Mouse (Mus musculus): ENCODE results near the gene Serpinb1b.
"Not testable (repeated sequence)": the region's sequence is repeated elsewhere in the genome, so short reads cannot be mapped to it uniquely, and the experiment has no call there.

Serpinb1b gene

DNA sequence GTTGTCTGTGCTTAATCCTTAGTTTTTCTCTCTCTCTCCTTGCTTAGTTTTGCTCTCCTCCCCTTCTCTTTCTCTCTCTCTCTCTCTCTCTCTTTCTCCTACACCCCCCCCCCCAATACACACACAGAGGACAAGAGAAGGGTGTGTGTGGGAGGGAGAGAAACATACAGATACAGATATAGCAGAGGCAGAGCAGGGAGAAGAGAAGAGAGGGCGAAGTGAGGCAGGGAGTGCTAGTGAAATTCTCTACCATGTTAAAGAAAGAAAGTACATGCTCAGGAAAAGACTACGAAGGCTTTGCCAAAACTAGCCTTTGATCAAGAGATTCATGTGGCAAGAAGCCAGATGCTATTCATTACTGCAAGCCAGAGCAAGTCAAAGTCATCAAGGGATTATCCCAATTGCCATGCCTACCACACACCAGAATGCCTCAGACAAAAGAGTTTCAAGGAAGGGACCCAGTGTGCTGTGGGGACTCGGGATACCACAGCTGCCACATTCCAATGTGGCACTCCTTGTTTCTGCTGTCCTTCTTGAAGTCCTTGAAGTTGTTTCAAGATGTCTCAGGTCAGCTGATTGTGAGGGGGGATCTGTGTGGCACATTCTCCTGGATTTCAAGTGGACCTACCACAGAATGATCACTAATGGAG lies at the start of gene Serpinb1b:
Gene Serpinb1b, plus strand, starts transcription at position 520 of the 650 bp plus-strand sequence.
- DNase-seq (ENCODE audit: low read depth, low spot score) = no peak

- not testable (repeated sequence) for DNase-seq (ENCODE audit: low read depth, low spot score)
Measured at GRCm38 (mm10) chr13:33029478-33029877, 48.9 kb upstream of the Serpinb1b start.

DNA sequence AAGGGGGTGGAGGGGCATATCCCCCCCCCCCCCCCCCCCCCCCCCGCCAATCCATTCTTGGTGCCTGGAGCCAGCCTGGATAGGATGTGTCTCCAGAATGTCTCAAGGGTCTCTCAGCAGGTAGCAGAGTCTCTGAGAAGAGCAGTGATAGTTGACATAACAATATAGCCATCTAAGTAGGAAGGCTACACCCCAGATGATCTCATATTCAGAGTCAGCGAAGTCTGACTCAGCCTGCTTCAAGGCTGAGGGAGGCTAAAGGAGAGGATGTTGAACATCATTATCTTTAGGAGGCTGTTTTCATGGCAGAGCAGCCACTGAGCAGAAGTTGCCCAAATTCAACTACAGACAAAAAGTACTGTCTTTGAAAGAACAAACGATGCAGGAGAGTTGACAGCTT lies 48.1 kb upstream of the Serpinb1b start:
- DNase-seq (ENCODE audit: low read depth, low spot score) = no peak

- no peak for DNase-seq (ENCODE audit: low read depth, low spot score)
Measured at GRCm38 (mm10) chr13:33035506-33035905, 42.9 kb upstream of the Serpinb1b start.

- no peak for DNase-seq (ENCODE audit: low read depth, low spot score)
Measured at GRCm38 (mm10) chr13:33043542-33043941, 34.8 kb upstream of the Serpinb1b start.

GRCm38 (mm10) chr13:33047234-33047633 lies 31.1 kb upstream of the Serpinb1b start:
- DNase-seq (ENCODE audit: low read depth, low spot score) = no peak

- no peak for DNase-seq (ENCODE audit: low read depth, low spot score)
Measured at GRCm38 (mm10) chr13:33048187-33048586, 30.2 kb upstream of the Serpinb1b start.

DNA sequence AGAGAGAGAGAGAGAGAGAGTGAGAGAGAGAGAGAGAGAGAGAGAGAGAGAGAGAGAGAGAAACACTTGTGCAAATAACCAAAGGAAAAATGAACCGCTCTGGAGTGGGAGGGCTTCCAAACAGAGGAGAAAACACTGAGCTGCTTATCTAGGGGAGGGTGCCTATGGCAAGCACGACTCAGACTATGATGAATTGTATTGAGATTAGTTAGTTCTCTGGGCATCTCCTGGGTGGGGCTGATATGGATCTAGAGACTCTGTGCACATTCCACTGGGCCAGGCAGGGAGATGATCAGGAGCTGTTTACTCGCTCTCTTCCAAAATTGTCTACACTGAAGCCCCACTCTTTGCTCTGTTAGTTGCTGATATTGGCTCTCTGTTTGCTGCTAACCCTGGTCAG lies 26.7 kb upstream of the Serpinb1b start:
- no peak for DNase-seq (ENCODE audit: low read depth, low spot score)

DNA sequence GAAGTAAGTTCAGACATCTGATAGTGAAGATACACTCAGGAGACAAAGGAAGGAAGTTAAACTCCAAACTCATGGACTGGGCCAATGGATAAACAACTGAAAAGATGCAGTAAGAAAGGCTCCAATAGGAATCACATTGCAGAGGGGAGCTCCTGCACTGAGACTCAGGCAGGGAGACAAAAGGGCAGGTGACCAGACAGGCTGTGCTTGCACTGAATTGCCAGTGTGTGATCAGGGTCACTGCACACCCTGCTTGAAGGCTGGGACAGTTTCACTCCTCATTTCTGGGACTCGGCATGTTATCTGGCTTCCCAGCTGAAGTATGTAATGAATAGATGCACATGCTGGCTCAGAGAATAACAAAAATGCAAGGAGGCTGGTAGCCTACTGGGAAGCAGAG lies 15.3 kb upstream of the Serpinb1b start:
- DNase-seq (ENCODE audit: low read depth, low spot score) = no peak

DNA sequence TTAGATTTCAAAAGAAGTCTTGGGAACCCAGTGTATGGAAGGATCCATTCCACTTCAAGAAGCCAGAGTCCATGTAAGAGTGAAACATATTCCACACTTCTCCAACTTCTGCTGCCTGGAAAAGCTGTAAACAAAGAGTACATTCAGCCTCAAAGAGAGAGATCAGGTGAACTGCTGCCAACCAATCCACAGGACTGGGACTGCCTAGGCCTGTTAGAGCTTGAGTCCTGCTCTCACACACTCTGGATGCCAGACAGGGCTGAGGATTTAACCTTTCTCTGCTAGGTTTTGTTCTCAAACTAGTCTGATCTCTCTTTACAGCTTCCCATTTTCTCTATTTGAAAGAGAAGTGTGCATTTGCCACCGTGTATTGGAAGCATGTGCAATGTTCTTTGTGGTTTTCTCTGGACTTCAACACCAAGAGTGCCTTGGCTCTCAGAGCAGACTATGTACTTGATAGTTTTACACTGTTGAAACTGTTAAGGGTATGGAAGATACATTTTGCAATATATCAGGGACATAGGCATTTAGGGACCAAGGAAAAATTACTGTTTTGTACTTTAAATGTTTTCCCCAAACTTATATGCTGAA lies 10.9 kb upstream of the Serpinb1b start:
- DNase-seq (ENCODE audit: low read depth, low spot score) = no peak

GRCm38 (mm10) chr13:33068164-33068563 lies 10.2 kb upstream of the Serpinb1b start:
- no peak for DNase-seq (ENCODE audit: low read depth, low spot score)

DNA sequence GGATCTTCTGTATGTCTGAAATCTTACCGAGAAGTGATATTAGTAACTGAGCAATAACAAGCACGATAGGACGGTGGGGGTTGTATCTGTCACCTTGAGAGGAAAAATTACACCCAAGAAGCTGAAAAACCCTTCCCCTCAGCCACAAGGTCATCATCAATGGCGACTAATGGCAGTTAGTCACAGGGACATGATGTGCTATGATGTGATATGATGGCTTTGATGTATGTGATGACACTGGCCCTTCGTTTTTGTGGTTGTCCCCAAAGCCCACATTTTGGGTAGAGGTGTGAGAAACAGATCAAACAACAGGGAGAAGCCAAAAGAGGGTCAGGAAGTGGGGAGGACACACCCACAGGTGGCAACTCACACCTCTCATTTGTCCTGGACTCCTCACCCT lies 6.6 kb upstream of the Serpinb1b start:
- DNase-seq (ENCODE audit: low read depth, low spot score) = no peak

DNA sequence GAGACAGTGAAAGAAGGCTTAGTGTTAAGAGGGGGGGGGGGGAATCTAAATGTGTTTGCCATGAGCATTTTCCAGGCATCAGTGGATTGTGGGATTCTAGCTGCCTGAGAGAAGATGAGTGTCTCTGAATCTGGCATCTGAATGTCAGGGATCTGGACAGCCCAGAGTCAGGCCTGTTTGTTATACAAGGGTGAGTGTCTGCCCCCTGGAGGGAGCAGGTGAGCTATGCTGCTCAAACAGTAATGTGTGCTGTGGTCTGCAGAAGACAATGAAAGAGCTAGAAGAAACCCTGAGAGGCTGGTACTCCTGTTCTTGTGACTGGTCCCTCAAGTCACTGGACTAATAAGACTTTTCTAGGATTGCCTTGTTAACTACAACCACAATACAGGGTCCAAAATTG lies 4.3 kb upstream of the Serpinb1b start:
- no peak for DNase-seq (ENCODE audit: low read depth, low spot score)

DNA sequence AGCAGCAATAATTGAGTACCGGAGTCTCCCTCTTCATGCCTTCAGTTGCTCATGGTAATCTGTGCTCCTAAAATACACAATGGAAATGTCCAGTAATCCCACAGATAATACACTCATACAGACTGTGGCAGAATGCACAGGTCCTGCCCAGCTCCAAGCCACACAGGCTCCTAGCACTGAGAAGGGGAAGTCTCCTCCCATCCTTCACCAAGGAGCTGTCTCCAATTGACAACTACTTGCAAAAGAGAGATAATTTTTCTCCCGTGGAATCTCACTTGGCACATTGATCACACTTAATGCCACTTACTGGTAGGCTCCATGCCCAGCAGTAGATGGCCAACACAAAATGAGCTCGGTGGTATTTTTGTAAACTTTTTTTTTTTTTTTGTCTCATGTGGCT lies 2.1 kb upstream of the Serpinb1b start:
- DNase-seq (ENCODE audit: low read depth, low spot score) = no peak

- DNase-seq (ENCODE audit: low read depth, low spot score) = no peak
Measured at GRCm38 (mm10) chr13:33077026-33077685, 1.2 kb upstream of the Serpinb1b start.

GRCm38 (mm10) chr13:33079391-33079790 lies 1.0 kb downstream of the Serpinb1b start:
- DNase-seq (ENCODE audit: low read depth, low spot score) = no peak

- DNase-seq (ENCODE audit: low read depth, low spot score) = no peak
Measured at GRCm38 (mm10) chr13:33080356-33080755, 2.0 kb downstream of the Serpinb1b start.

DNA sequence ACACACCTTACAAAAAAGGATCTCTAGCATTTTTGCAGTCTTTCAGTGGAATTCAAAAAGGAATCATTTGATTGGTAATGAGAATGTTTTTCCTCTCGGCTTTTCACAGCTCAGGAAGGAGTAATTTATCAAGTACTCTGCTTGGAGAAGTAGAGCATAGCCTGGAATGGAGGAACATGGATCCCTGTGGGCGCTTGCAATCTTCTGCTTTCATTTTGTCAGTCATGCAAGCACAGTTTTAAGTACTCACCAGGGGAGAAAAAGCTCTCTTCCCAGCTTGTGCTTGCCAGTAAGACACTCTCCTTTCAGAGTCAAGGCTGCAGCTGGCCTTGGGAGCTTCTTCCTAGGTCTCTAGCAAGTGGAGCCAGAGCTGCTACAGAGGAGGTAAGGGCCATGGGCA lies 5.5 kb downstream of the Serpinb1b start:
- DNase-seq (ENCODE audit: low read depth, low spot score) = no peak

GRCm38 (mm10) chr13:33084975-33085694 lies 6.8 kb downstream of the Serpinb1b start:
- DNase-seq (ENCODE audit: low read depth, low spot score) = no peak

DNA sequence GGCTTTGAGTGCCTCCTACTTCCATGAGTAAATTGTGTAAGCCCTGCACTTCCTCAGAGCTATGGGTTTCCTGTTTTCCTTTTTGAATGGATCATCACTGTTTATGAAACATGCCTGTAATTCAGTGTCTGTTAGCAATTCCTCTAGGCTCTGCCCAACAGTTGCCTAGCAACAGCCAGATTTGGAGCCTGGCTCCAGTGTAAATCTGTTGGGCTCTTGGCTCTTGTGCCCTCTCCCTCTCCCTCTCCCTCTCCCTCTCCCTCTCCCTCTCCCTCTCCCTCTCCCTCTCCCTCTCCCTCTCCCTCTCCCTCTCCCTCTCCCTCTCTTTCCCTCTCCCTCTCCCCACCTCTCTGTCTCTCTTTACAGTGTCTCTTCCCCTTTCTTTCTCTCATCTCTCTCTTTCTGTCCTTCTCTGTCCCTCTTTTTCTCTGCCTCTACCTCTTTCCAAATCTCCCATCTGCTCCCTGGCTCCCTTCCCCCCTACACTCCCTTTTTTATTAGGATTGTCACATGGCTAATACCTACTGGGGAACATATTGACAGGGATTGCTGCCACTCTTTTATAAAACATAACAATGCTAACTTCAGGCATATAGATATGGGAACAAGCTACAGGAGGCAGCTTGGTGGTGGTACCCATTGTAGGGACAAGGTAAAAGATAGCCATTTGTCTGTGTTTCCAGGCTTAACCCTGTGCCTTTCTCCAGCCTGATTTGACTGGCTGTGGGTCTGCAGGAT lies 7.5 kb downstream of the Serpinb1b start:
- DNase-seq (ENCODE audit: low read depth, low spot score) = no peak

GRCm38 (mm10) chr13:33089566-33089965 lies 11.2 kb downstream of the Serpinb1b start:
- DNase-seq (ENCODE audit: low read depth, low spot score) = no peak

GRCm38 (mm10) chr13:33090546-33090945 lies 12.2 kb downstream of the Serpinb1b start:
- no peak for DNase-seq (ENCODE audit: low read depth, low spot score)
